Mouse (Mus musculus) kidney, adult 11 months (tissue): ENCODE measurements around the gene Tmem52.
"Not testable (repeated sequence)": the region's sequence is repeated elsewhere in the genome, so short reads cannot be mapped to it uniquely, and the experiment has no call there.

ENCODE experiments used
- DNase-seq: peaks from one replicate; pipeline ENCODE4 v3.0.0; 2022

Gene Tmem52

GRCm38 (mm10) chr4:155468952-155469351 is at the start of gene Tmem52:
Tmem52 (plus strand) TSS chr4:155469114.
- peak; percentile 64 for DNase-seq

GRCm38 (mm10) chr4:155420137-155420536 is 48.8 kb upstream of the Tmem52 start:
- no peak for DNase-seq

- not testable (repeated sequence) for DNase-seq
Observed at GRCm38 (mm10) chr4:155421412-155422370, 47.2 kb upstream of the Tmem52 start.

DNA sequence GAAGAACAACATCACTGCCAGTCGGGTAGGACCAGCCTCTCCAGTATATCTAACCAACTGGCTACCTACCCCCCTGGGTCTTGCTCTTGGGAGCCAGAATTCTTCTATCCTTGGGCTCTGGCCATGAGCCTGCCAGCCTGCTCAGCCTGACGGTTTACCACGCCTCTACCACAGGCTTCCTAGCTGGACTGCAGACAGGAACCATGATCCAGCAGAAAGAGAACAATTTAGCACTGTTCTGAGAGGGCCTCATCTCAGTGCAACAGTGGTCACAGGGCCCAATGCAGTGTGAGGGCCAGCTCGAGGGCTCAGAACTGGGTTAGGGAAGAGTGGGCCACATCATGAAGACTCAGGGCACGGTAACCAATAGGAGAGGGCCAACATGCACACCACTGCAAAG is 44.9 kb upstream of the Tmem52 start:
- DNase-seq, result no peak

GRCm38 (mm10) chr4:155426272-155426671 is 42.6 kb upstream of the Tmem52 start:
- no peak for DNase-seq

DNA sequence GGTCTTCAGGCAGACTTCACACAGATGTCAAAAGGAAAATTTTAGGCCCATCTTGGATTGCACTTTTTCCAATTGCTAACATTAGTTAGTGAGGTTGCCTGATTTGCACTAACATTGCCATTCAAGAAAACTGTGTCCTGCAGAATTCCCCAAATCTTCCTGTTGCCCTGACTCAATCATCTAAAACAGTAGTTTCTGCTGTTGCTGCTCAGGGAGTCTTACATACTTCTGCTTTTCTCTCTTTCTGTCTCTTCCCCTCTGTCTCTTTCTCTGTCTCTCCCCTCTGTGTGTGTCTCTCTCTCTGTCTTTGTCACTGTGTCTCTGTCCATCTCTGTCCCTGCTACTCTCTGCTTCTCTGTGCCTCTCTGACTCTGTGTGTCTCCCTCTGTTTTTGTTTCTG is 40.5 kb upstream of the Tmem52 start:
- DNase-seq, result no peak

GRCm38 (mm10) chr4:155429202-155429601 is 39.7 kb upstream of the Tmem52 start:
- no peak for DNase-seq

DNA sequence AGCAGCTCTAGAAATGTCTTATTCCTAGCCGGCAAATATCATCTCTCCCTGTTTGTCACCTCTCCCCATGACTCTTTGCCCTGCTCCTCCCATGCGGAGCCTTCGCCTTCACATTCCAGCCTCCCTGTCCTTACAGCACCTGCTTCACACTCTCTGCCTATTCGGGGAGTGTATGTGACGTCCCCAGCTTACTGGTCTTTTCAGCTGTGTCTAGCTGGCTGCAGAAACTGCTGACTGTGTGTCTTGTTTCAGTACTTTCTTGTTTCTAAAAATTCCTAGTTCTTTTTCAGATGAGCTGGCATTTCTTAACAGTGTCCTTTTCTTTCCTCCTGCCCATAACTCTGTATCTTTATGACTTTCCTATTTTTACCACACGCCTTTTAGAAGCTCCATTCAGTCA is 36.6 kb upstream of the Tmem52 start:
- DNase-seq, result no peak

DNA sequence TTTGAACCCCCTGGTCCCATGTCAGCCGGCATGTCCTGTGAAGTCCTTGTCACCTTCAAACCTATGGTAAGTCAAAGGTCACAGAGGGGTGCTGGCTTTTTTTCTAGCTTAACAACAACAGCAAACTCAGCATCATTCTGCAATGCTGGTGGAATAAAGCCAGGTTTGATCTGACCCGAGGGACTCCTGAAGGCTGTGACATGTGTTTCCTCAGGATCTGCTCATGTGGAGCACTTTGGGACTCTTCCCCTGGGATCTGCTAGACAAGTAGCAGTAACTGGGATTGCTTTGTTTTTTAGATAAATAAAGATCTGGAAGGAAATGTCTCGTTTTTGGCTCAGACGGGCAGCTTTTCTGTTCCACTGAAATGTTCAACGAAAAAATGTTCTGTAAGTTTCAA is 34.9 kb upstream of the Tmem52 start:
- peak; percentile 4 for DNase-seq

- no peak for DNase-seq
Observed at GRCm38 (mm10) chr4:155442808-155443207, 26.1 kb upstream of the Tmem52 start.

DNA sequence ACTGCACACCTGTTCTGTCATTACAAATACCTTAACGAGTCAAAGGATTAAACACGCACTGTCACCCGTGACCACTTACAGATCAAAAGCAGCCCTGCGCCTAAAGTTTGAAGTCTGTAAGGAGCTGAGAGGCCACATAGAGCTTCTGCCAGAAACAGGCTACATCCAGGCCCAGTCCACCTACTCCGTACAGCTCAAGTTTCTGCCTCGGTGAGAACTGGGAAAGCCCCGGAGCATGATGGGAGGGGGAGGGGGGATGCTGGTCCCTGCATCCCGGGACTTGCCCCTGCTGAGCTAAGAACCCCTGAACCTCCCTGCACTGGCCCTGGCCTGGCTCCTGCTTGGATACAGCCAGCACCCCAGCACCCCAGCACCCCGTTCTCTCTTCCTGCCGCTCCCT is 17.3 kb upstream of the Tmem52 start:
- no peak for DNase-seq

DNA sequence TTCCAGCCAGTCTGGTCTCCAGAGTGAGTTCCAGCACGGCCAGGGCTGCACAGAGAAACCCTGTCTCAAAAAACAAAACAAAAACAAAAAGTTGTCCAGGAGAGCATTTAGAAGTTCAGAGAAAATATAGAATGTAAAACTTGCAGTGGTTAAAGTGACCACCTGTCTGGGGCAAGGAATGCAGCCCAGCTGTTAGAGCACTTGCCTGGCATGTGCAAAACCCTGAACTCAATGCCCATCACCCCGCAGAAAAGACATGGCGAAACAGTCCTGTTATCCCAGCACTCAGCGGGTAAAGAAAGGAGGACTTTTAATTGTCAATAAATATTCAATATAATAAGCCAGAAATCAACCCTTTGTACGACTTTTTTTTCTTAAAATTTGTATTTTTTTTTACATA is 10.3 kb upstream of the Tmem52 start:
- no peak for DNase-seq

GRCm38 (mm10) chr4:155463050-155463449 is 5.9 kb upstream of the Tmem52 start:
- DNase-seq, result no peak

DNA sequence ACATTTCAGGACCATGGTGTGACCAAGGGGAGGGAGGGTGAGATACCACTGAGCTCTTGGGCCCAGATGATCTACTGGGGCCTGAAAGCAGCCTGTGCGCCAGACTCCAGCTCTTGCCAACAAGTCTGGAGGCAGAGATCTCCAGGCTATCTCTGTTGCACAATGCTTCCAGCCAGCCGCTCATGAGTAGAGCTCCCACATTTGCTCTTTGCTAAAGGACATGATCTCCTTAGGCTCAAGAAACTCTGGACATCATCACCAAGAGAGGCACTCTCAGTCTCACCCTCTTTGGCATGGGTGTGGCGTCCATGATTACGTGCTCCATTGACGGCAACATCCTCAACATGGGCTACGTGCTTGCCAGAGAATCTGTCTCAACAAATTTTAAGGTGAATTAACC is 5.3 kb upstream of the Tmem52 start:
- DNase-seq, result no peak

DNA sequence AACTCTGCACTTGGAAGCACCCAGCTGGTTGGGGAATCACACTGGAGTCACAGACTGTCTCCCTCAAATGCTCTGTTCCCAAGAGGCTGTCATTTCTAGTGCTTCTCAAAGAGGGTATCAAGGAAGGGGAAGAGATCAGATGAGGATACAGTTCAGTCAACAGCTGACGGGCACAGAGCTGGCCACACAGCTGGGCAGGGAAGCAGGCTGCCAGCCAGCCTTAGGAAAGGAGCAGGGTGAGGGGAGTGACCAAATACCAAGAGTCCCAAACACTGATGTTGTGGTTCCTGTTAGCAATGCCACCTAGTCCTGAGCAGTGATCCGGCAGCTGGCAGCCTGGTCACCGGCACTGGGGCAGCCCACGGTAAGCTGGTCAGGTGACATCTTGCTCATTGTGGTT is 4.9 kb upstream of the Tmem52 start:
- DNase-seq, result no peak

DNA sequence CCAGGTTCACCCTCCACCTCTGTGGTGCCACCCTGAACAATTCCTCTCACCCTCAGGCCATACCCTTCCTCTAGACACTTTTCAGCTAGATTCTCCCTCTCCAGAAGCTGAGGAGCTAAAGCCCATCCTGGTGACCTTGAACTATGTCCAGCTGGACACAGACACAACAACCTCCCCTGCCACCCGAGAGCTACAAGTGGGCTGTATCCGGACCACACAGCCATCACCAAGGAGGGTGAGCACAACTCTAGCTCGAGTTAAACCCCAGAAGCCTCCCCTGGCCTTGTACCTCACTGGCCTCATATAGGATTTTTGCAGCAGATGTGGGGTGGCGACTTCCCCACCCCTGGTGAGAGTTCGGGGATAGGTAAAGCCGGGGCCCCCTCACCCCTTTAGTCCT is 3.3 kb upstream of the Tmem52 start:
- no peak for DNase-seq

- no peak for DNase-seq
Observed at GRCm38 (mm10) chr4:155466080-155466479, 2.8 kb upstream of the Tmem52 start.

DNA sequence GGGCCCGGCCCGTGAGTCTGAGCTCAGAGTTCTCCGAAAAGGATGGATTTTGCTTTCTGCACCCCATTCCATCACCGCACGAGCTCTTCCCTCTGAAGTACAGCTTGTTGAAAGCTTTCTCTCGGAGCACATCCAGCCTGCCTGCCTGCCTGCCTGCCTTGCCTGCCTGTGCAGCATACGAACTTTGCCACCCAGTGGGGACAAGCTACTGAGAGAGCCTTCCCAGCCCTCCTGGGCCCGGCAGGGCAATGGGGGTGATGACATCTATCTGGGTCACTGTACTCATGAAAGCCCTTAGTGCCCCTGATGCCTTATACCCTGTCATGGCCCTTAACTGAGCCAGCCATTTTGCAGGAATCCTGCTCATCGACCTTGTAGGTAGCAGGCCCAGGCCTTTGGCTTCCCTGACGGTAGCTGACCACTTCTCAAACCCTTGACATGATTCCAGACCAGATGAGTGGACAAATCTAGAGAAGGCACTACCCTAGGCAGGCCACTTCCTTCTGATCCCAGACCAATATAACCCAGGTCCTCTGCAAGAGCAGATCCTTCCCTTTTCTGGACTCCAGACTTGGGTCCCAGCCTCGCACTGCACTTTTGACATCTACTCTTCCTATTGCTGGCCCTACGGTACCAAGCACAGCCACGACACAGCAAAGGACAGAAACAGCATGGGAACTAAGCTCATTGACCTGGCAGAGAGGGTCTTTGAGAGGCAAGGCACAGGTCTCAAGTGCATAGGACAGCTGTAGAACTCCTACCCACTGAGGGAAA is 1.5 kb upstream of the Tmem52 start:
- DNase-seq, result no peak

DNA sequence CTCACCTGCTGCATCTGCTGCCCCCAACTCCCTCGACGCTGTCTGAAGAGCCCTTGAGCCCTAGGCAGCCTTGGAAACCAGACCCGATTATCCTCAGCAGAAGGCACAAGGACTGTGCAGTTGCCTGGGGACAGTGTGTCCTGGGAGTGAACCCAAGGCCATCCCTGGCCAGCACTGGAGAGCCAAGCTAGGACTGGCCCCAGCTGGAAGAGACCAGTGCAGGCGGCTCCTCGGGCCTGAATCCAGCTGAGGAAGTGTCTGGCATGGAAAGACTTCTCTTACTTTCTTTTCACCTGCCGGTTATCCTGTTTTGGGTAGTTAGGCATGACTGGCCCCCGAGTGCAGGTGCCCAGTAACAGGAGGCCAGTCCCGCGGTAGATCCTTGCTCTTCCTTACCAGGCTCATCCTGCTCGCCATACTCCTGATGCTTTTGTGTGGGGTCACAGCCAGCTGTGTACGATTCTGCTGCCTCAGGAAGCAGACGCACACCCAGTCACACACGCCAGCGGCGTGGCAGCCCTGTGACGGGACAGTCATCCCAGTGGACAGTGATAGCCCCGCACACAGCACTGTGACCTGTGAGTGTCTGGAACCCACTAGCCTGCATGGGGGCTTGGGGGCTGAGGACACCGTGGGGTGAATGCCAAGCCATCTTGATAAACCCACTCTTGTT is 812 bp downstream of the Tmem52 start:
- peak; percentile 64 for DNase-seq

DNA sequence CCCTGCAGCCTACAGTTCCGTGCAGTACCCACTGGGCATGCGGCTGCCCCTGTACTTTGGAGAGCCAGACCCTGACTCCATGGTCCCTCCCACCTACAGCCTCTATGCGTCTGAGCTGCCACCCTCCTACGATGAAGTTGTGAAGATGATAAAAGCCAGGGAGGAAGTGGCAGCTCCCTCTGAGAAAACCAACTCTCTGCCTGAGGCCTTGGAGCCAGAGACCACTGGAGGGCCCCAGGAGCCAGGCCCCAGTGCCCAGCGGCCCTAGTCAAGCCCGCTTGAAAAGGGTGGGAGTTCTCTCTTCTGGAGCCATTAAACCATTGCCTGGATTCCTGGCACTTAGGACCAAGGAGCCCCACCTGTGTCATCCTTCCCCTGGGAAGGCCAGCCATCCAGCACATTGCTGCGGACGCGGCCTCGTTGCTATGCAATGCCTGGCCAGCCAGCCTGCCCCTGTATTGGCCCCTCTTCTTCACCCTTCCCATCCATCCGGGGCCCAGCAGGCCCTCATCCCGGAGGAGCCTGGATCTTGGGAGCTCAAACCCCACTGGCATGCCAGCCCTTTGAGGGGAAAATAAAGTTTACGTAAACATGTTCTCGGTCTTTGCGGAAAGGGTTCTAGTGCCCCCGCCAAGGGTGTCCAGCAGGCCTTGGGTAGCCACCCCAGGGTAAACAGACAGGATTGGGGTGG is 1.5 kb downstream of the Tmem52 start:
- DNase-seq, result no peak

DNA sequence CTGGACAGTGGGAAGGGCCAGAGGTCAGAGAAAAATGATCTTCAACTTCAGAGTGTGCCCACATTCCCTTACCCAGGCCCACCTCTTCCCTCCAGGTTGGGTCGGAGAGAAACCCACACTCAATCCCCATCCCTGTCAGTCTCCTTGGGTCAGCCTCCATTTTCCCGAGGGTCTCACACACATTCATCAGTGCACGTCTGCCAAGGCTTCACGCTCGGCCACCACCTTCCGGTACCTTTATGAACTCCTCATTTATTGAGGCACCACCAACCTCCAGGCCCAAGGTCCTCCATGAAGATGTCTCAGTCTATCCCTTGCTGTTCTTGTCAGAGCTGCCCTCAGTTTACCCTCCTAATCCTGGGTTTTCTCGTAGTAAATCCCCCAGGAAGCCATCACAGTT is 2.1 kb downstream of the Tmem52 start:
- no peak for DNase-seq

DNA sequence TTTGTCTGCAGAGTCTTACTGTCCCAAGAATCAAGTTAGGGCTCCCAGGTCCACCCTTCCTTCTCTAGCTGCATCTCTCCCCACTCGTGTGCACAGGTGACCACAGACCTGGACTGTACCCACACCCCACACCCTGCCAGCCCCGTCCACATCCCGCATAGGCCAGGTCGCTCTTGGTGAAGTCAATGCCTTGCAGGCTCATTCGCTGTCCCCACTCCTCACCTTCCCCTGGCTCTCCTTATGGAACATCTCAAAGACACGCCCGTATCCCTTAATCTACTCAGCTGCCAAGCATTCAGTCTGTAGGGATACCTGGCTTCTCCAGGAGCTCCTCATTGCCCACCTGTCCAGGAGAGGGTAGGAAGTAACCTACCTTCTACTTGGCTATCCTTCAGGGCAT is 2.5 kb downstream of the Tmem52 start:
- no peak for DNase-seq
